Mouse (Mus musculus): ENCODE data around the gene Per3.
"Not testable (repeated sequence)": the region's sequence is repeated elsewhere in the genome, so short reads cannot be mapped to it uniquely, and the experiment has no call there.

Per3 gene

GRCm38 (mm10) chr4:151017356-151017755 lies 27.1 kb downstream of the Per3 start:
- not testable (repeated sequence) for DNase-seq

GRCm38 (mm10) chr4:151015946-151016345 lies 28.5 kb downstream of the Per3 start:
- no peak for DNase-seq

GRCm38 (mm10) chr4:151010316-151010715 lies 34.1 kb downstream of the Per3 start:
- DNase-seq = no peak

GRCm38 (mm10) chr4:151006945-151007344 lies 37.5 kb downstream of the Per3 start:
- DNase-seq = peak; percentile 78 to 79

- DNase-seq = no peak
These were observed 38.7 kb downstream of the Per3 start for GRCm38 (mm10) chr4:151005656-151006318.

- DNase-seq = no peak
These were observed 43.1 kb downstream of the Per3 start for GRCm38 (mm10) chr4:151001397-151001796.

GRCm38 (mm10) chr4:150998626-150999025 lies 45.8 kb downstream of the Per3 start:
- no peak for DNase-seq

GRCm38 (mm10) chr4:150996797-150997196 lies 47.7 kb downstream of the Per3 start, which contains the start of gene Uts2:
Gene Uts2 (plus strand): TSS chr4:150997097.
- DNase-seq = no peak

- peak; percentile 67 to 73 for DNase-seq
These were observed 54.3 kb downstream of the Per3 start for GRCm38 (mm10) chr4:150990148-150990547.

- no peak for DNase-seq
These were observed 64.3 kb downstream of the Per3 start for GRCm38 (mm10) chr4:150980153-150980552.

GRCm38 (mm10) chr4:150979455-150979854 lies 65.0 kb downstream of the Per3 start:
- DNase-seq = no peak

GRCm38 (mm10) chr4:150978156-150978910 lies 66.1 kb downstream of the Per3 start:
- peak in 1 of 2 experiments; percentile 33 for DNase-seq

- no peak for DNase-seq
These were observed 69.3 kb downstream of the Per3 start for GRCm38 (mm10) chr4:150975145-150975544.

- DNase-seq = no peak
These were observed 71.2 kb downstream of the Per3 start for GRCm38 (mm10) chr4:150973264-150973663.

- DNase-seq = no peak
These were observed 75.5 kb downstream of the Per3 start for GRCm38 (mm10) chr4:150968956-150969355.

- DNase-seq = peak; percentile 84 to 85
These were observed 77.9 kb downstream of the Per3 start for GRCm38 (mm10) chr4:150966556-150966955.

- DNase-seq = no peak
These were observed 78.9 kb downstream of the Per3 start for GRCm38 (mm10) chr4:150965555-150965951.

GRCm38 (mm10) chr4:150964635-150965554 lies 79.6 kb downstream of the Per3 start:
- DNase-seq = peak; percentile 95 to 96

GRCm38 (mm10) chr4:150963711-150964110 lies 80.8 kb downstream of the Per3 start:
- DNase-seq = no peak

GRCm38 (mm10) chr4:150962231-150962630 lies 82.2 kb downstream of the Per3 start:
- DNase-seq = no peak

- peak; percentile 39 to 55 for DNase-seq
These were observed 85.9 kb downstream of the Per3 start for GRCm38 (mm10) chr4:150958536-150958935.

- DNase-seq = no peak
These were observed 87.4 kb downstream of the Per3 start for GRCm38 (mm10) chr4:150957106-150957458.
